Mouse (Mus musculus): ENCODE measurements around the gene Nsmce3.
A peak's percentile ranks its signal among the peaks of the same experiment; 100 is the strongest.

Gene Nsmce3

DNA sequence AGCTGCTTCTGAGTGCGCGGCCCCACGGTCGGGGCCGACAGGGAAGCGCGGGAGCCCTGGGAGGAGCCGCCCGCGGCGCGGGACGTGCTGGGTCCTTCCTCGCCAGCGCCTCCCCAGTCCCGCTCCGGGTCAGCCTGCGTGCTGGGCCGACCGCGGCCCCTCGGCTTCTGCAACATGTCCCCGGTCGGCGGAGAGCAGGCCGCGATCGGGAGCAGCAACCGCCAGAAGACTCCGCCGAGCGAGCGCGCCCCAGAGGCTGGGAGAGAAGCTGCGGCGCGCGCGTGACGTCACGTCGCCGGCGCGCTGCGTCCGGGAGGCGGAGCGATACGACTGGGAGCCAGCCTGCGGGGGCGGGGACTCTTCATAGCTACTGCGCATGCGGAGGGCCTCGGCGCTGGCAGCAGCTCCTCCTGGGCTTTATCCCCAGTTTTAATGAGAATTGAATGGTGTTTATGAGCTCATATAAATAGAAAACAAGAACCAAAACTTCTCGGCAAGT, at the start of gene Nsmce3:
Gene Nsmce3 (minus strand): TSS at position 255 of the 499 bp plus-strand sequence.
- peak; percentile 96 for DNase-seq

DNA sequence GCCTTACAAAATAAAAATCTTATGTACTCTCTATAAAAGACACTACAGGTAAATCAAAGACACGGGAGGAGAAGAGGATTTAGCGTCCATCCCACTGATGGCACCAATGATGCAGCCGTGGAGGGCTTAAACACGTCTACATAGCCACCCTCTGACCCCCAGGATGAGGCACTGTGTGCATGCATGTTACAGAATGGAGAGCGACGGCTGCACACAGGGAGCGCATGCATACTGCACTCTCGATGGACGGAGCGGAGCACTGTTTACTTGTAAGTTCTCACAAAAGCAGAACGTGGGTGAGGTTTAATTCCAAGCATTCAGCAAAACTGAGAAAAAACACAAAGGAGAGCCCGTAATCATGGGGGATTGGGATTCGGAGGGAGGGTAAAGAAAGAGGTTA, 48.4 kb upstream of the Nsmce3 start:
- no peak for DNase-seq

DNA sequence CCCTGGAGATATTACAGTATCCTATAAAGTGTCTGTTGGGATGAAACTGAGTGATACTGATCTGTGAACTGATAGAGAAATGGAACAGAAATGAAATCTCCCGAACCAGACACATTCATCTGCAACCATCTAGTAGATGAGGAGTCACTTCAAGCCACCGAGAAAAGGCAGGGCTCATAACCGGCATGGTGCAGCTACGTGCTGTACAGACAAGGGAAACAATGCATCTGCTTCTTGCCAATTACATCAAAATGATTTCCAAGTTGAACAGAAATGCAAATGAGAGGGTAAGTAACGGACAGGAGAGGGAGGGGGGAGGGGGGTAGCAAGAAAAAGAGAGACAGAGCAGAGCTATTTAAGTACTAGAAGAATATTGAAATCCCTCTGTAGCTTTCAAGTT, 47.9 kb upstream of the Nsmce3 start:
- no peak for DNase-seq

GRCm38 (mm10) chr7:64916654-64917053, 43.9 kb upstream of the Nsmce3 start:
- no peak for DNase-seq

DNA sequence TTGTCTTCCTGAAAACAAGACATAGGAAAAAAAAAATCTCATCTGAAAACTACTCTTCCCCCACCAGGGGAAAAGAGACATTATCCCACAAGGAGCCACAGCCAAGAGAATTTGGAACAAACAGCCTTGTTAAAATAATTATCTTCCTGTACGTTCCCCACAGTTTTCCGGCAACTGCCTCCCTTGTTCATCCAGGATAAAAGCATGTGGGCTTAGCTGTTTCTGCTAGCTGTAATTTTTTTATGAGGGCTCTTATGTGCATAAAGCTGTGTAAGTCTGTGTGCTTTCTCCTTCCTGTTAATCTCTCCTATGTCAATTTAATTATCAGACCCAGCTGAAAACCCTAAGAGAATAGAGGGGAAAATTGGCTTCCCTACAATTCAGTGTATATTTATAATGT, 42.3 kb upstream of the Nsmce3 start:
- no peak for DNase-seq

DNA sequence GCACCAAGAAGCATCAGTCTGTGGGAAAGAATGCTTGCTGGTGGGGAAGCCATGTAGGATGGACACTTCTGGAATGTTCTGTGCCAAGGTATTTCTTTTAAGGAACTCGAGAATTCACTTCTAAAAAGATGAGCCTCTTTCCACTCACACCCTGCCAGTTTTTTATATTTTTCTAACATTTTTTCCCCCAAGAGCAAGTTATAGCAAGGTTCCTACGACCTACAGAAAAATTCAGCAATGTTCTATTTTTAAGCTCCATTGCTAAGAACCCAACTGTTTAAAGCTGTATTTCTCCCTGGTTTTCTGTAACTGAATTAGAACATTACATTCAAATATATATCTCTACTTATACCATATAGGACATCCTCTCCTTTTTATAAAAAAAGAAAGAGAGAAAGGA, 39.1 kb upstream of the Nsmce3 start:
- DNase-seq: no peak

DNA sequence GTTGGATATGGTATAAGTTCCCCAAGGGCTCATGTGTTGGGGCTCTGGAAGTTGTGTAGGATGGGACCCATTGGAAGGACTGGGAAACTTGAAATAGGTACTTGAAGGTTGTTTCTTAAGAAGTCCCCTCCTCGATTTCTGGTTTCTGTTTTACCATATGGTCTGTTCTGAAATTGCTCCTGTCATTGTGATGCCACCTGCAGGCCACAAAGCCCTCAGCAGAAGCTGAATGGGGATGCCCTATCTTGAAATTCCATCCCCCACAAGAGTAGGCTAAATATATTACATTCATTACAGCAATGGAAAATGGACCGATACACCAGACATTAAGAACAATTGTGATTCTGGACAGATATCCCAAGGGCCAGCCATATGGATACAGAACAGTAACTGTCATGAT, 37.4 kb upstream of the Nsmce3 start:
- no peak for DNase-seq

DNA sequence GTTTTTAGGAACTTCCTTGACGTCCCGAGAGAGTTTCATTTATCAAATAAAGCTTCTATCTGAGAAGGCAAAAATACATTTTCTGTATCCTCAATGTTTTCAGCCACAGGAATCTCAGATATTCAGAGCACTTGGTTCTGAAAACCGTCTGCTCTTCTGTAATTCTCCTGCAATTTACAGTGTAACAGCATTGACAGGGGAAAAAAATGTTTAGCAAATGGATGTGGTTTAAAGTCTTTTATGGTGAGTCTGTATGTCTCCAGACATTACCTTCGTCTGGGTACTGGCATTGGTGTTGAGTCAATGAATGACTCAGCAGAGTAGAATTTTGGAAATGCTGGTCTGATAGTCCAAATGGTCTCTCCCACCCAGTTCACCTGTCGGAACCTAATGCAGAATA, 34.2 kb upstream of the Nsmce3 start:
- DNase-seq: no peak

- DNase-seq: no peak
Measured at GRCm38 (mm10) chr7:64905506-64905905, 32.7 kb upstream of the Nsmce3 start.

- DNase-seq: no peak
Measured at GRCm38 (mm10) chr7:64900249-64900648, 27.5 kb upstream of the Nsmce3 start.

- no peak for DNase-seq
Measured at GRCm38 (mm10) chr7:64896587-64896986, 23.8 kb upstream of the Nsmce3 start.

GRCm38 (mm10) chr7:64895685-64896101, 22.9 kb upstream of the Nsmce3 start:
- DNase-seq: no peak

DNA sequence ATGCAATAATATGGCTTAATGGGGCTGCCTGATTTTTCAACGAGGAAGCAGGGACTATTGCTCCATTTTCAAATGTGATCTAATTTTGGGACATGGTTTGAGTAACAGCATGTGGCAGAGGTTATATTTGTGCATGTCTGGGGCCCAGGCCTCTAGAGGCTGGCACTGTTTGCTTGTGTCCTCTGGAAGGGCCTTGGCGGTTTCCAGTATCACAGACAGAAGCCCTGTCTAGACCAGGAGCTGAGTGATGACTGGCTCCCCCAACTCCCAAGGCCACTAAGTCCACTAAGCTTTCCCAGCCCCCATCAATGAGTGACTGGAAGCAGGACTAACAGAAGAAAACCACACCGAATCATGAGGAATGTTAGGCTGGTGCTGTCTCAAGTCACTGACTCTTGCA, 18.3 kb upstream of the Nsmce3 start:
- no peak for DNase-seq

- DNase-seq: peak; percentile 36
Measured at GRCm38 (mm10) chr7:64889919-64890318, 17.1 kb upstream of the Nsmce3 start.

- DNase-seq: no peak
Measured at GRCm38 (mm10) chr7:64884187-64884862, 11.5 kb upstream of the Nsmce3 start.

- no peak for DNase-seq
Measured at GRCm38 (mm10) chr7:64882243-64882642, 9.4 kb upstream of the Nsmce3 start.

DNA sequence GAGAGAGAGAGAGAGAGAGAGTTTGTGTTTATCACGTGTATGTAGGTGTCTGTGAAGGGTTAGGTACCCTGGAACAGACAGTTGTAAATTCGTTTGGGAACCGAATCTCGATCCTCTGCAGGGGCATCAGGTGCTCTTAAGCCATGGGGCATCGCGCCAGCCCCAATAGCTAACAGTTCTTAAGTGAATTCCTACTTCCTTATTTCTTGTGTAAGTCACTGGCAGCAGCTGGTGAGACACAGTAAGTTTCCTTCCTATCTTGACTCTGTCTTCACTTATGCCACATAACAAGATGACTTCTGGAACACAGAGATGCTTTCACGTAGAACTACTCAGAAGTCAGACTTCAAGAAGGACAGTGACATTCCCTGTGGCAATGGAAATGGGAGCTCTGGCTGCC, 8.6 kb upstream of the Nsmce3 start:
- DNase-seq: no peak

GRCm38 (mm10) chr7:64880415-64880814, 7.6 kb upstream of the Nsmce3 start:
- DNase-seq: no peak

DNA sequence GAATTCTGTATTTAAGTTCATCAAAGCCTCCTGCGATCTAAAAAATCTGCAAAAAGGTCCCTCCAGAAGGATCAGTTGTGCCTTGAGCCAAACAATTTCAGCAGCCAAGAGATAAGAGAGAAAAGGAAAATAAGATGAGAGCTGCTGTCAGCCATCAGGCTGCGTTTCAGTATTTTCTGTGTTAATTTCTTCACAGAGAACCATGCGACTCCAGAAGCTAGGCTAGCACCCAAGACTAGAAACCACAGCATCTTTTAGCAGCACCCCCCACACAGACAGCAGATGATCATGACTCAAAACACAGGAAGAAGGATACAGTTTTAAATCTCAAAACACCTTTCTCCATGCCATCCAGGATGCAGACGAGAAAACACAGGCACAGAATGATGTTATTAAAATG, 2.1 kb upstream of the Nsmce3 start:
- DNase-seq: no peak

- DNase-seq: no peak
Measured at GRCm38 (mm10) chr7:64873266-64873665, 469 bp upstream of the Nsmce3 start.

GRCm38 (mm10) chr7:64871987-64872742, 632 bp downstream of the Nsmce3 start:
- DNase-seq: no peak

GRCm38 (mm10) chr7:64869549-64870065, 3.2 kb downstream of the Nsmce3 start:
- DNase-seq: no peak

GRCm38 (mm10) chr7:64863538-64863937, 9.3 kb downstream of the Nsmce3 start:
- no peak for DNase-seq

- no peak for DNase-seq
Measured at GRCm38 (mm10) chr7:64862978-64863377, 9.8 kb downstream of the Nsmce3 start.
